Mouse (Mus musculus): Measurements from ENCODE around the gene Fndc8.

Gene Fndc8

DNA sequence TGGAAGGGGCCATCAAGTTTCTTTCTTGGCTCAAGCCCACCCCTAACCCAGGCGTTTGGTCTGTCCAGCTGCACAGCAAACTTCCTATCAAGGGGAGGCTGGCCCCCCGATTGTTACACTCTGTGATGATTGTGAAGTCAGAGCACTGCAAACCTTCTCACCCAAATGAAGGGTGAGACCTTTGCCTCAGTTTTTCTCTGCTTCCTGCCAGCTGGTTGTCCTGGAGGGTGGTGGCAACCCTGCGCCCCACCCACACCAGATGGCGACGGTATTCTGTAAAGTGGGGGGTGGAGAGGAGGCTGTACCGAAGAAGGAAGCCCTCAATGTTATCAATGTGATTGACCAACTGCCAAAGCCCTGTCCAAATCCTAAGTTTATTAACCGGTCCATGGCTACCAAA, at the start of gene Fndc8:
Gene Fndc8, plus strand, starts transcription at position 189 of the 400 bp plus-strand sequence.
- DNase-seq (ENCODE audit: low read depth in 2 of 2, low spot score in 2 of 2): no peak

DNA sequence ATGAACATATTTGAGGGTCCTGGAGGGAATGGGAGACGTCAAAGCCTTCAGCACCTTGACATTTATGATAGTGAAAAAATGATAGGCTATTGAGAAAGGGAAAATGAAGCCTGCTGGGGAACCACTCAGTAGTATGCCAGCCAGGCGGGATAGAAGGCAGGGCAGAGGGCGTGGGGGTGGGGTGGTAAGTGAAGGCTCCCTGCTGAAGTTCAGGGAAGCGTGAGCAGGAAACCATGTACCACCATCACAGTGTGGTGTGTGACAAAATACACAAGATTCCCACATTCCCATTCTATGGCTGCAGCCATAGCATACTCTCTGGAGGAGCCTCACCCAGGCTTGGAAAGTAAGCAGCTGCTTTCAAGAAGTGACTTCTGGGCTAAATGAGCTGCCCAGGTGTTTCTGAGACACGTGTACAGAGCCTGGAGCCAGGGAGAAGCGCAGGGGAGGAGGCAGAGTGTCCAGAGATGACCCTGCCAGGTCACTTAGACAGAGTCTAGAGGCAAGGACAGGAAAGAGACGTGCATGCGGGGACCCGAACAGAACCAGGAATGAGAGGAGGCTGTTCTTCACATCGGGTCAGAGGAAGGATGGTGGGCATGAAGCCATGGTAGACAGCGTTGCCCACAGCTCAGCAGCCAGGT, 47.0 kb upstream of the Fndc8 start:
- no peak for DNase-seq (ENCODE audit: low read depth in 2 of 2, low spot score in 2 of 2)

DNA sequence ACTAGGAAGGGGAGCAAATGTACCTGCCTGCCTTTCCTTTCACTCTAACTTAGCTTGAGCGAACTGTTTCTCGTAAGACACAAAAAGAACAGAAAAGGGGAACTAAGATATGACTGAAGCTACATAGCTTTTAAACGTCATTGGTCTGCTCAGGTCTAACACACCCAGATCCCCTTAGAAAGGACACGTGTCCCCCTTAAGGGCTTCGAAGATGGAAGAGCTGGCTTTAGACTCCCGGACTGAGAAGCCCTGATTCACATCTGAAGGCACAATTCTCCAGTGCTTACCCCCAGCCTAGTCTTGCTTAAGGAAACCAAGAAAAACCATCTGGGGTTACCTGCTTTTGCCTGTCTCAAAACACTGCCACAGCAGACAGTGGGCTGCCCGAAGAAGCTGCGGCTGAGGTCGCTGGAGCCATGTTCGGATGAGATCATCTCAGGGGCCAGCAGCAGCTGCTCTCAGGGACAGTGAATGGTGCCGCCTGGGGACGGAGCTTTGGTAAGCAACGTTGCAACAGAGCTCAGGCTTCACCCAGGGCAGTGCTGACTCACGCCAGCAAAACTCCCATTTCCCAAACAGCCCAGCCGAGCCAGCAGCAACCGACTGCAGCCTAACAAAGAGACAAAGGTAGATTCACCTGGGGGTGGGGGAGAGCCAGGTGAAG, 46.4 kb upstream of the Fndc8 start:
- DNase-seq (ENCODE audit: low read depth in 2 of 2, low spot score in 2 of 2): no peak

DNA sequence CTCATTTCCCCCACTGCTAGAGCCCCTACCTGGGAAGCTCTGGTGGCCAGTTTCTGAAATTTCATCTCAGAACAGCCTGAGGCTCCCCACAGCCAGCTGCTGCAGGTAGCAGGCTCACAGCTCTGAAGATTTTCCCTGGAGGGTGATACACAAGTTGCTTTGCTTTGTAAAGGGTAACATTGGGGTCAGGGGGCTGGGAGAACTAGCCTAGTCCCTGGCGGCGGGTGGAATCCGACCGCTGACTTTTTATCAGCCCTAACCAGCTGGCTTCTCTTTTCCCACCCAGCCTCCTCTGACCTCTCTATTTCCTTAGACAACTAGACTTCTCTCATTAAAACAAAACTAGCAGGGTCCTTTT, 45.9 kb upstream of the Fndc8 start:
- no peak for DNase-seq (ENCODE audit: low read depth in 2 of 2, low spot score in 2 of 2)

DNA sequence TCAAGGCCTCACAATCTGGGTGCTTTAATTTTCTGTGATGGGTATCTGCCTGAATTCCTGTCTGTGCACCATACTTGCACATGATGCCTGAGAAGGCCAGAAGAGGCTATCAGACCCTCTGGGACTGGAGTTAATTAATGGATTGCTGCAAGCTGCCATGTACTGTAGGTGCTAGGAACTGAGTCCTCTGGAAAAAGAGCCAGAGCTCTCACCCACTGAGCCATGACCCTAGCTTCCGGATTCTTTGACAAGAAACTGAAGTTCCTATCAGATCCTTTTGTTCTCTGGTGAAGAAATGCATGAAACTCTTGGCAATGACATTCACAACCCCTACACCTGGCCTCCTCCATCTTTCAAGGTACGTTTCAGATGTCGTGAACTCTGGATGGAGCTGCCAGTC, 45.0 kb upstream of the Fndc8 start:
- no peak for DNase-seq (ENCODE audit: low read depth in 2 of 2, low spot score in 2 of 2)

DNA sequence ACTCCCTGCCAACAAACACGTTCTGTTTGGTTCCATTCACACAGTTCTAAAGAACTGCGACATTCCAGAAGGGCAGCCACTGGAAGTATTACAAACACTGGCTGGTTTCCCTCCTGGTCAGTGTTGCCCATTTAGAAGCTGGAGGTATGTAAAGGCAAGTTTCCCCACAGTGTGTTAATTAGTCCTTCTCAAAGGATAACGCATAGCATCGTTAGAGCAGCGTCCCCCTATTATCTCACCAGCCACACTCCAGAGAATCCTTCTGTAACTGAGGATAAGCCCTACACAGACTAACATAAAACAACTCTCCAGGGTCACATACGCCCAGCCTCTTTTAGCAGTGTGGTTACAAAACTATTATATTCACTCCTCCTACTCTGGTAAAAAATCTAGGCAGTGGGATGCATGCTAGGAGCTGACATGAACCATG, 44.3 kb upstream of the Fndc8 start:
- DNase-seq (ENCODE audit: low read depth in 2 of 2, low spot score in 2 of 2): no peak

DNA sequence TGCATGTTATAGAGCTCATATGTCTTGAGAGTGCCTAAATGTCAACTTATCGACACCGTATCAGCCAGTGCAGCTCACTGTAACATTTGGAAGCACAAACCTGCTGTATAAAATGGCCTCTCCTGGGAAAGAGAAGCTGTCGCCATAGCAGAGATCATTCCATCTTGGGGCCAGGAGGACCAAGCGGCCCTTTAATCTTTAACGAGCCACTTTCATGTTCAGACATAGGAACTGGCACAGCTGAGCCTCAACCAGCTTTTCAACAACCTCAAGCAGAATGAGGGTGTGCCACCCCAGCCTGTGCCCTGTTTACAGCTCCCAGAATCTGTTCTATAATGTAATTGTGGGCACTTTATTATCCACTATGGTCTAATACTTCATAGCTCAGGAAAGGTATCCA, 41.7 kb upstream of the Fndc8 start:
- no peak for DNase-seq (ENCODE audit: low read depth in 2 of 2, low spot score in 2 of 2)

DNA sequence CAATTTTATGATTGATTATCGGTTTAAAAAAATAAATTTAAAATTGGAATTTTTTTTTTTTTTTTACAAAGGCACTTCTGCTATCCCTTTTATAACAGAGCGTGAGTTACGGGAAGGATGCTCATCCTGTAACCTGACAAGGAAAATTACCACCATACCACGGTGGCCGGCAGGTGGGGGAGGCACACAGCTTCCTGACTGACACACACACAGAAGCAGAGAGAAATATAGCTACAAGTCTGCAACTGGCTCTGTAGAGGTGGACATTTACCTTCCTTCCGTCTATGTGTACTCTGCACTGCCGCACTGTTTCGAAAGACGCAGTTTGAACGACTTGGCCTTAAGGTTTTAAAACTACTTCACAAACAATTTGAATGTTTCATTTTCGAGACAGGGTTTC, 39.8 kb upstream of the Fndc8 start:
- no peak for DNase-seq (ENCODE audit: low read depth in 2 of 2, low spot score in 2 of 2)

DNA sequence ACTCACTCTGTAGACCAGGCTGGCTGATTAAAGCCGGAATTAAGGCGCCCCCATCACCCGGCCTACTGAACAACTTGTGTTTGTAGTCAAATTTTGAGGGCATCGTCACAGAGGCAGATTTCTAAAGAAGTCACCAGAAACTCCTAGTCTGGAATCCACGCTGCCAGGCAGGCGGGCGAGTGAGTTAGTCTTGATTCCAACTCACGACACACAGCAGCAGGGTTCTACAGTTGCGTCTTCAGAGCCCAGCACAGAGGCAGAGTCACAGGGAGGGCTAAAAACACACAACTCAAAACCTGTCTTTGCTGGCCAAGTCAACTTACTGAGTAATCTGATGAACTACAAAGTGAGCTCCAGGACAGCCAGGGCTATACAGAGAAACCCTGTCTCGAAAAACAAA, 39.4 kb upstream of the Fndc8 start:
- DNase-seq (ENCODE audit: low read depth in 2 of 2, low spot score in 2 of 2): no peak

DNA sequence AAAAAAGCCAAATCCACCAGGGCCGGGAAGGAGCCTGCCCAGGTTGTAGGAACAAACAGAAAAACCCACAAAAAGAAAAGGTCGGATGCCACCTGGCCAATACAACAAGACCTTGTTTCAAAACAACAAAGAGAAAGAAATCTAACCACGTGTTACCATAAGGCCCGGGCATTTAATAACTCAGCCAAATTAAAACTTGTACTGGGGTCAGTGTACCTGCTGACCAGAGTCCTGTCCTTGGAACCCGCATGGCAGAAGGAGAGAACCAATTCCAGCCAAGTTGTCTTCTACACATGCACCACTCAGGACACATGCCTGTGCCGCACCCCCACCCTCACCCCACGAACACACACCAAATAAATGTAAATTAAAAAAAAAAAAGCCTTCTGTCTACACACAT, 39.0 kb upstream of the Fndc8 start:
- no peak for DNase-seq (ENCODE audit: low read depth in 2 of 2, low spot score in 2 of 2)

DNA sequence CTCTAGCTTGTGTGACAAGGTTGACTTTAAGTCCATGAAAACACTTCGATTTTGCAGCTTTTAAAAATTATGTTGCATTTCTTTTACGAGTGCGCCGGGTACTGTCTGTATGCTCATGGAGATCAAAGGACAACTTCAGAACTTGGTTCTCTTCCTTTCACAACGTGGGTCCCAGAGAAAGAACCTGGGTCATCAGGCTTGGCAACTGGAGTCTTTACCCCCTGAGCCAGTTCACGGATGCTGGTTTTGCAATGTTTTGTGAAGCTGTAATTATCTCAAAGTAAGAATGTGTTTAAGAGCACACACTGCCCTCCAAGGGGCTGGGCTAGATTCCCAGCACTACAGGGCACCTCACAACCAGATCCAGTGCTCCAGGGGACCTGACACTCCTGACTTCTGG, 37.8 kb upstream of the Fndc8 start:
- DNase-seq (ENCODE audit: low read depth in 2 of 2, low spot score in 2 of 2): no peak

DNA sequence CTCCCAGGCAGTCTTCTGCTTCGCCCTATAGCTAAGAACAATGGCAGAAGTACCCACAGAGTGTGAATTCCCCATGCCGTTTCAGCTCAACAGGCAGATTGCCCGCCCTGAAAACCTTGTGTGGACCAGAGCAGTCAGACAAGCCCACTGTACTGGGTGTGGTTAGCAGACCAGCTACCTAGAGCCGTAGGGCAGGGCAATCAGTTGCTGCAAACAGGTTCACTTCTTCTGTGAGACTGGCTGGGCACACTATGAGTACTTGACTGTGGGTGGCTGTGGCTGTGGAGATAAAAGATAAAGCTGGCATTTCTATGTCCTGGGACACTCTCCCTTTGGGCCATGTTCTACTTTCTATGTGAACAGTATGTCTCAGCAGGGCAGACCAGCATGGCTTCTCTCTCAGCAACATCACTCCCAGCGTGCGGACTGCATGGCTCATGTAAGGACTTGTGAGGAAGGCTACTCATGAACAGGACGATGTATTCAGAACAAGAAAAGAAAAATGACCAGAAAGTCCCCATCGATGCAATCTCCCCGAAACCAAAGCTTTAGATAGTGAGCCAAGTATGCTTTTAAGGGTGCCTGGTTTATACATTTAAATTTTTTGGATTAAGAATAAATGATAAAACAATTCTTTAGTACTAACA, 36.5 kb upstream of the Fndc8 start:
- DNase-seq (ENCODE audit: low read depth in 2 of 2, low spot score in 2 of 2): no peak

DNA sequence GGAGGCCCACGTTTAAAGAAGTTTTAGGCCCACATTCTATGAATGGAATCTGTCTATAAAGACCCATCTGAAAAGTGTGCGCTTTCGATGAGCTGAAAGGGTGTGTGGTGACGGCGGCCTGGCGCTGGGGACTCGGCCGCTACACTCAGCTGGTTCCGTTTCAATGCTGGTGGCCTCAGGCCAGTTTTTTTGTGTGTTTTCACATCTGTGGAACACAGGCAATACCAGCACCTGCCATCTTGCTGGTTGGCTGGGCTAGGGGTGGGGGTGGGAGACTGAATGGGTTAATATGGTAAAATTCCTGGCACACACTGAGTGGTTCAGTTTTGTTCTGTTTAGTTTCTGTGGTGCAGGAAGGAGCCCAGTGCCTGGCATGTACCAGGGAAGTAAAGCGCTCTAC, 35.9 kb upstream of the Fndc8 start:
- DNase-seq (ENCODE audit: low read depth in 2 of 2, low spot score in 2 of 2): no peak

DNA sequence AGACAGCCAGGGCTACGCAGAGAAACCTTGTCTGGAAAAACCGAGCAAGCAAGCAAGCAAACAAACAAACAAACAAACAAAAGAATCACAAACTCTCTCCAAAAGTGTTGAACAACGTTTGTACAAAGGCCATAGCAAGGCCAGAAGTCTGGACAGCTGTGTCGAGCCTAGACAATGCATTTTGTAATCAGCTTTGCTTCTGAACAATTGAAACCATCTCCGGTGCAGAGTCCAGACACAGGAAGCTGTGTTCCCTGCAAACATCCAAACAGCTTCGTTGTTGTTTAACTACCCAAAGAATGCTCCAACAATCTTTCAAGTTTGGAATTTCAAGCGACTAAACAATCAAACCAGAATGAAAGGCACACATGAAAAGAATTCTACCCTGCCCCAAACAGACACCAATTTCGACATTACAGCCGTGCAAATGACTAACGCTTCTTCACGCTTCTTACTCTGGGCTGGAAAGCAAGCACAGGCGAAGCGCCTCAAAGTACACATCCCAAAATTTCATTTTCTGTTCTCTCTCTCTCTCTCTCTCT, 34.5 kb upstream of the Fndc8 start:
- DNase-seq (ENCODE audit: low read depth in 2 of 2, low spot score in 2 of 2): no peak

DNA sequence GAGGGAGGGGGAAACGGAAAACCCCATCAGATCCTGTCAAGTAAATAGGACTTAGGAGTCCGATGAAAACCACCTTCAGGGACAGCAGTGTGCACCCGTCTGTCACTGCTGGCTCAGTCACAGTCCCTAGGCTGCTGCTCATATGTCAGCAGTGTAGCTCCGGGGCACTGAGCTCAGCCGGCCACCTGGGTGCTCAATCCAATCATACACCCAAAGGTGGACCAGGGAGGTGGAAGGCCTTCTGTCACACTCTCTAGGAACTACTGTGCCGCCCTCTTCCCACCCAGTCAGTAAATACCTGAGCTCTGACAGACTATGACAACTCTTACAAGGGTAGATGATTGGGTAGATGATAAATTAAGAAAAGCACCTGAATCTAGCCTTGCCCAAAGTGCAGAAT, 31.2 kb upstream of the Fndc8 start:
- no peak for DNase-seq (ENCODE audit: low read depth in 2 of 2, low spot score in 2 of 2)

DNA sequence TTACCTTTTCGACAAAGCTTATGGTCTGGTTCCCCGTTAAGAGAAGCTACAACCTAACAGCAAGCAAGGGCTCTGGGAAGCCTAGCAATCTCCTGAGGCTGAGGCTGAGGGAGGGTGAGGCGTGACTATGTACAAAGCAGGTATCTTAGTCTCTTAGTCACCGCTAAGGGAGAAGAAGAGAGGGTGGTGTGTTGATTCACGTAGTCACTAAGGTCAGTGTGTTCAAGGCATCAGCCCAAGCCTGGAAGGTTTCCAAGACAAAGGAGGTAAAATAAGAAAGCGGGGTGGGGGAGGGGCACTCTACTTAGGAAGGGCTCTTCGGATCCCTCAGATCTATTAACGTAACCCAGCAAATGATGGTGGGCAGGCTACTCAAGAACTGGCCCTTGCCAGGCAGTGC, 30.4 kb upstream of the Fndc8 start:
- no peak for DNase-seq (ENCODE audit: low read depth in 2 of 2, low spot score in 2 of 2)

DNA sequence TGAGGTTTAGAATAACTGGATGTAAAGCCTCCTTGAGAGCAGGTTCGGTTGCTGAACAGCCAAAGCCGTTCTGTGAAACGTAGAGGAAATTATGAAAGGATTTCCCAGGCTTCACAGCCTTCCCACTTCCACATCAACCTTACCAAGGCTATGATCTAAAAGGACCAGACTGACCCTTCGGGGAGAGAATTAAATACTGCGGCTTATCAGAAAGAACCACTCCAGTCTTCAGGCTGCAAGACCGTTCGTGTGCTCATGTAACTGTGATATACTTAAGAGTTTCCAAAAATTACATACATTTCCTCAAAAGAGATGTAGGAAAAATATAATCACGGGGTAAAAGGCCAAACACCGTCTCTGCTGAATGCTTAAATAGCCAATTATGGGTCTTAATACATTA, 29.3 kb upstream of the Fndc8 start:
- DNase-seq (ENCODE audit: low read depth in 2 of 2, low spot score in 2 of 2): no peak

DNA sequence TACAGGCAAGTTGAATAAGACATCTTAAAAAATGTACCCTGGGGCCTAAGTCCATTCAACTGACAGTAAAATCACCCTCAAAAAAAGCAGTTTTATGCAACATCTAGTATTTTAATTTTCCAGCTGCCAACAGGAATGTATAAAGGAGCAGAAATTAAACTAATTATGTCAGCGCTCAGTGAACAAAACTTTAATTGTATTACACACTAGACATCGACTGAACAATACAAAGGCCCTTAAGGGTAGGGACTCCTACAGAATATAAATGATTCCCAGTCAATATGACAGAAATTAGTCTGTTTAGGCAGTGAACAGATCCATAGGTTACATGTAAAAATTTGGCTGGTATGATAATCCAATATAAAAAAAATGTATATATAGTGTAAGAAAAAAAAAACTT, 28.9 kb upstream of the Fndc8 start:
- no peak for DNase-seq (ENCODE audit: low read depth in 2 of 2, low spot score in 2 of 2)

DNA sequence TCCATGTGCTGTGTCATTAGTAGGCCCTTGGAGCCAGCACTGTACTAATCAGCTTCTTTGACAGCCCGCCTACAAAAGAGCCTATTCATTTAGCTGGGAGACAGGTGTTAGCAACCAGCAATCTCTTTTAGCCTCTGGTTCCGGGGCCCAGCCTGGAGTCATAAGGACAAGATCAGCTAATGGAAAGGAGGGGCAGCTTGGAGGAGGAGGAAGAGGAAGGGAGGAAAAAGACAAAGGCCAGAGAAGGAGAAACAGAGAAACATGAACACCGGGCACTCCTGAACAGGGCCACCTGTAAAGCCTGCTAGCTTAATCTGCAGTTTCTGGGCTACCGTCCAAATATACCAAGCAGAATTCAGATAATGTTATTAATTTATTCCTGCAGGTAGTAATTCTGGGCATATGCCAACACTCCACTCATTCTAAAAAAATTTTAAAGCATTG, 28.4 kb upstream of the Fndc8 start:
- no peak for DNase-seq (ENCODE audit: low read depth in 2 of 2, low spot score in 2 of 2)

DNA sequence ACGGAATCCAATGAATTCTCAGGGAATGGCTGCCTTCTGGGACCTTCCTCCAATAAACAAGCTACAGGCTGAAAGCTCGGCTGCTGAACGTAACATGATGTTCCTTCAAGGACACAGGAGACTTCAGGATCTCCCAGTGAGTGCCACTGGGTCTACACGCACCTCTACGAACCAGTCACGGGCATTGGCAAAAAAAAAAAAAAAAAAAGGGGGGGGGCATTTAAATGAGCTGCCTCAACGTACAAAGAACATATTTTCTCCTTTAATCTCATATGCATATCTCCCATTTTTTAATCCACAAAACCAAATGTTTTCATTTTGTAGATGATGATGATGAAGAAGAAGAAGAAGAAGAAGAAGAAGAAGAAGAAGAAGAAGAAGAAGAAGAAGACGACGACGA, 26.0 kb upstream of the Fndc8 start:
- DNase-seq (ENCODE audit: low read depth in 2 of 2, low spot score in 2 of 2): no peak

DNA sequence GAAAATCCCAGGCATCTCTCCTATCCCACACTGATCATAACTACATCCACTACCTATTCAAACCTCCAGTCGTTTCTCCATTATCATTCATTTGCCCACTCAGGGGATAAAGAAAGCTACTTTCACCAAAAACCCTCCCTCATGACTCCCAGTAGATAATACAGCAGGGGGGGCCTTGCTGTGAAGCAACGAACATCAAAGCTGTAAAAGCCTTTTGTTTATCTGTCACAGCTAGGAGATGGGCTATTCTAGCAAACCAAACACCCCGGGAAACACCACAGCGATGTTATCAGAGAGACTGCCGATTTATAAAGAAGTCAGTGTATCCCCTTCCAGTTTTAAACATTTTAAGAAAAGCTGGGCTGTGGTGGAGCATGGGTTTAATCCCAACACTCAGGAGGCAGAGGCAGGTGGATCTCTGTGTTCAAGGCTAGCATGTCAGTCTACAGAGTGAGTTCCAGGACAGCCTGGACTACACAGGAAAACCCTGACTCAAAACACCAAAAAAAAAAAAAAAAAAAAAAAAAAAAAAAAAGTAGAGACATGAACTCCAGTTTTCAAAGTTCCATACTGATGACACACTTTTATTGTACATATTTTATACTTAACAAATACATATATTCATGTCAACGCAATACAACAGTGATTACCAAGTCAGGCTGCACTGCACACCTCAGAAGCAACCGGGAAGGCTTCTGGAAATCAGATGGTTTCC, 24.9 kb upstream of the Fndc8 start:
- no peak for DNase-seq (ENCODE audit: low read depth in 2 of 2, low spot score in 2 of 2)

DNA sequence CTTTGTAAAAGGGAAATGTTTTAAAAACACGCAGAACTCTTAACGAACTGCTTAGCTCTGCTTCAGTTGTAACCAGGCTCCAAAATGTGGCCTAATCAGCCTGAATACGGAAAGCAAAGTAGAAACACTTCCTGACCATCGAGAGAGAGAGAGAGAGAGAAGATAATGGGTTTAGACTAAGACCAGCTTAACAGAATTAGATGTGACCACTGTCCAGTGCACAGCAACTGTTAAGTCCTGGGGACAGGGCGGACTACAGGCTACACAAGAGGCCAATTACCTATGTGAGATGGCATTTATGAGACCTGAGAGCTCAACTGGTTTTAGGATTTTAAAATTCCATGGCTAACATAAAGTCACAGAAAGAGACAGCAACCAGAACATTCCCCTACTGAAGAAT, 24.0 kb upstream of the Fndc8 start:
- no peak for DNase-seq (ENCODE audit: low read depth in 2 of 2, low spot score in 2 of 2)

All from CD8-positive naive resting alpha-beta T cell, adult 2 months (primary cell).